In the genomic region with DNA sequence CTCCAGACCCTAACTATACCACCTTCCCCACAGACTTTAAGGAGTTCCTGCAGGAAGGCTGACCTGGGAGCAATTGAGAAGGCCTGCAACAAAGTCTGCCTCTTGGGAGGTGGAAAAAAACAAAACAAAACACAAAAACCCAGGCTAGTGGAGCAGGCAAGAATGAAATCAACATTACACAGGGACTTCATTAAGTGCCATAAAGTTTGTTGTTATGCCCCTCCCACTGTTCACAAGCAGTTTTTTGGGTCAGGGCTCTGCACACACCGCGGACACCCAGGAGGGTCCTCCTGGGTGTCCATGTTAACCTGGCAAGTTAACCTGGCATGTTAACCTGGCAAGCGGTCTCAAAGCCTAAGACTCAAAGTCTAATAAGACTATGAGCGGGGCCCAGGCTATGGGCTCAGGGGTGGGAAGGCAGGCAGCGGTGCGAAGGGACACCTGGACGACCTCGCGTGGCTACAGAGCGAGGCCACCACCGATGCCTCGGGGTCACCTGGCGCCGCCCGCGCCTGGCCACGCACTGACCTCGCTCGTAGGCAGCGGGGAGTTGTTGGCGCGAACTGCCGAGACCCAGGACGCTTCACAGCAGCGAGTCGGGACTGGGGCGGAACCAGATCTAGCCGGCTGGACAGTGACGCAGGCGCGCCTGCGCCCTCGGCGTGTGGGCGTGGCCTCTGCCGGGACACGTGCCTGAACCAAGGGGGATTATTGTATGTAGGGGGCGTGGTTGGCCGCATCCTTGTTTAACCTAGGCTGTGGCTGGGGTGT, we compare ENCODE assay signal across 8 mouse cellular contexts. TPM values are rescaled to one million over a fixed set of nuclear protein-coding genes. Genes with fewer than 3 reads are reported as not detected.
A peak's percentile ranks its signal among the peaks of the same experiment; 100 is the strongest.
DNase-seq lines count a peak whose midpoint lies in the region; ATAC-seq lines count a peak whose summit lies in the region.

No protein-coding gene starts in this region.

- H3K4me2 ChIP-seq in hindbrain, embryonic 14.5 days (replicated peaks): peak overlapping the region; percentile 89

- peak overlapping the region; percentile 84 for H3K27ac ChIP-seq in hindbrain, embryonic 14.5 days

- WGBS in hindbrain, embryonic 14.5 days: 2% methylated on average over 36 of the region's 39 CpGs

- H3K9me3 ChIP-seq in hindbrain, embryonic 14.5 days (ENCODE audit: control insufficient read depth, low read length): no peaks in the 10 kb centered on the region

- H3K9ac ChIP-seq in hindbrain, embryonic 14.5 days: peak overlapping the region; percentile 89

- peak; percentile 94 for ATAC-seq in hindbrain, embryonic 14.5 days (ENCODE audit: low FRiP score)

- peak overlapping the region; percentile 82 for H3K4me3 ChIP-seq in hindbrain, embryonic 14.5 days (replicated peaks; ENCODE audit: low read length)

- peak; percentile 79 for DNase-seq in WW6 (ENCODE audit: low read depth, low spot score)
- DNase-seq in cerebellum, postnatal 25 days: peak; percentile 83 to 91
- peak; percentile 78 for DNase-seq in frontal cortex, postnatal 25 days (ENCODE audit: low spot score in 2 of 2)
- peak; percentile 91 for DNase-seq in hindbrain, embryonic 14.5 days (ENCODE audit: low spot score)
- peak; percentile 83 for DNase-seq in left cerebral cortex, adult 11 months (ENCODE audit: low spot score)
- DNase-seq in lung, postnatal 36 days: peak; percentile 97
- peak; percentile 94 for DNase-seq in retina, embryonic 14.5 days (ENCODE audit: low spot score)
- DNase-seq in thymus, postnatal 4 days: peak; percentile 90

- no peaks in the 10 kb centered on the region for H3K36me3 ChIP-seq in hindbrain, embryonic 14.5 days (replicated peaks; ENCODE audit: control insufficient read depth, insufficient read depth)

- peaks cover 14% of the 10 kb centered on the region for H3K4me1 ChIP-seq in hindbrain, embryonic 14.5 days (replicated peaks; ENCODE audit: control insufficient read depth, insufficient read depth, low read length)

- H3K27me3 ChIP-seq in hindbrain, embryonic 14.5 days (ENCODE audit: control insufficient read depth, insufficient read depth, low read length): no peaks in the 10 kb centered on the region

RNA-seq across cellular contexts. Expression of gene Gpr146, which starts 5.7 kb away (rescaled TPM):
- 1.4 and 2.7 TPM in 2 replicates for polyA plus RNA-seq in hindbrain, embryonic 14.5 days (2014; fragmentation: Nextera tagmentation; extraction: Ambion mirVana)

RNA-seq across cellular contexts. Expression of gene Cyp2w1, which starts 19.4 kb away (rescaled TPM):
- not detected in 2 replicates for polyA plus RNA-seq in hindbrain, embryonic 14.5 days (2014; fragmentation: Nextera tagmentation; extraction: Ambion mirVana)

RNA-seq across cellular contexts. Expression of gene Cox19, which starts 20.6 kb away (rescaled TPM):
- 110 and 113 TPM in 2 replicates for polyA plus RNA-seq in hindbrain, embryonic 14.5 days (2014; fragmentation: Nextera tagmentation; extraction: Ambion mirVana)

RNA-seq across cellular contexts. Expression of gene C130050O18Rik, which starts 33.3 kb away (rescaled TPM):
- polyA plus RNA-seq in hindbrain, embryonic 14.5 days (2014; fragmentation: Nextera tagmentation; extraction: Ambion mirVana): 0.26 and 0.32 TPM in 2 replicates

RNA-seq across cellular contexts. Expression of gene Adap1, which starts 46.4 kb away (rescaled TPM):
- polyA plus RNA-seq in hindbrain, embryonic 14.5 days (2014; fragmentation: Nextera tagmentation; extraction: Ambion mirVana): 78.6 and 89.9 TPM in 2 replicates

Comparison
In these comparisons a context has a peak if more than half of its experiments do, and no peak if none do; other contexts are left out.
1. Peak in every context shown above with its lines: DNase-seq, ATAC-seq, H3K4me3 ChIP-seq and H3K27ac ChIP-seq.